Mouse (Mus musculus): ENCODE data around the gene Vps37b. TPM values are rescaled to one million over a fixed set of nuclear protein-coding genes. Genes with fewer than 3 reads are reported as not detected.
A peak's percentile ranks its signal among the peaks of the same experiment; 100 is the strongest.

The Vps37b gene
- polyA plus RNA-seq, 1 experiment from 2014 or later = 40.8 TPM

GRCm38 (mm10) chr5:124025587-124026441, 6.3 kb downstream of the Vps37b start:
- Histone ChIP-seq H3K4me3 (ENCODE audit: low read length) (no peak overlapping the region), H3K36me3 (ENCODE audit: insufficient read depth, low read length) (peaks cover 5% of the 10 kb centered on the region; the same call in 1 of the 2 replicates), H3K4me1 (ENCODE audit: insufficient read depth, low read length) (peaks cover 58% of the 10 kb centered on the region), H3K27ac (ENCODE audit: low read length) (peak overlapping the region; percentile 67), H3K9me3 (ENCODE audit: low read length) (no peaks in the 10 kb centered on the region), H3K9ac (replicated peaks; ENCODE audit: low read length) (peak overlapping the region; percentile 17; the same call in 1 of the 2 replicates), H3K4me2 (replicated peaks; ENCODE audit: low read depth, low read length) (no peak overlapping the region), H3K27me3 (ENCODE audit: insufficient read depth, low read length) (no peaks in the 10 kb centered on the region)
- 70% methylated on average over 15 of the region's 15 CpGs for WGBS
- peak; percentile 41; the same call in 1 of the 2 replicates for ATAC-seq (ENCODE audit: low FRiP score, low TSS enrichment)

- no peaks in the 10 kb centered on the region for H3K27me3 ChIP-seq (ENCODE audit: insufficient read depth, low read length)
- peak overlapping the region; percentile 31 for H3K27ac ChIP-seq (ENCODE audit: low read length)
- H3K4me2 ChIP-seq (replicated peaks; ENCODE audit: low read depth, low read length) = no peak overlapping the region
- 43% methylated on average over 9 of the region's 9 CpGs for WGBS
- peak; percentile 47; the same call in 1 of the 2 replicates for ATAC-seq (ENCODE audit: low FRiP score, low TSS enrichment)
- H3K36me3 ChIP-seq (ENCODE audit: insufficient read depth, low read length) = peaks cover 5% of the 10 kb centered on the region; the same call in 1 of the 2 replicates
- no peak overlapping the region for H3K4me3 ChIP-seq (ENCODE audit: low read length)
- peaks cover 52% of the 10 kb centered on the region for H3K4me1 ChIP-seq (ENCODE audit: insufficient read depth, low read length)
- no peaks in the 10 kb centered on the region for H3K9me3 ChIP-seq (ENCODE audit: low read length)
- peak overlapping the region; percentile 17; the same call in 1 of the 2 replicates for H3K9ac ChIP-seq (replicated peaks; ENCODE audit: low read length)
Observed at GRCm38 (mm10) chr5:124025146-124025545, 6.9 kb downstream of the Vps37b start.

- no peaks in the 10 kb centered on the region for H3K27me3 ChIP-seq (ENCODE audit: insufficient read depth, low read length)
- peaks cover 52% of the 10 kb centered on the region for H3K4me1 ChIP-seq (ENCODE audit: insufficient read depth, low read length)
- 70% methylated on average over 6 of the region's 6 CpGs for WGBS
- peaks cover 5% of the 10 kb centered on the region; the same call in 1 of the 2 replicates for H3K36me3 ChIP-seq (ENCODE audit: insufficient read depth, low read length)
- H3K9me3 ChIP-seq (ENCODE audit: low read length) = no peaks in the 10 kb centered on the region
- no peak overlapping the region for H3K4me2 ChIP-seq (replicated peaks; ENCODE audit: low read depth, low read length)
- no peak for ATAC-seq (ENCODE audit: low FRiP score, low TSS enrichment)
- peak overlapping the region; percentile 31; the same call in 1 of the 2 replicates for H3K27ac ChIP-seq (ENCODE audit: low read length)
- 0 out of 2 replicates have a peak overlapping the region, but pooled peaks have one; percentile 8 for H3K9ac ChIP-seq (replicated peaks; ENCODE audit: low read length)
- H3K4me3 ChIP-seq (ENCODE audit: low read length) = no peak overlapping the region
Observed at GRCm38 (mm10) chr5:124024677-124025076, 7.4 kb downstream of the Vps37b start.

GRCm38 (mm10) chr5:124022365-124022764, 9.7 kb downstream of the Vps37b start:
- no peak overlapping the region for H3K27ac ChIP-seq (ENCODE audit: low read length)
- WGBS = 79% methylated on average over 7 of the region's 7 CpGs

GRCm38 (mm10) chr5:124021701-124022100, 10.4 kb downstream of the Vps37b start:
- no peak overlapping the region for H3K4me3 ChIP-seq (ENCODE audit: low read length)
- no peaks in the 10 kb centered on the region for H3K9me3 ChIP-seq (ENCODE audit: low read length)
- peaks cover 5% of the 10 kb centered on the region; the same call in 1 of the 2 replicates for H3K36me3 ChIP-seq (ENCODE audit: insufficient read depth, low read length)
- no peak overlapping the region for H3K27ac ChIP-seq (ENCODE audit: low read length)
- H3K9ac ChIP-seq (replicated peaks; ENCODE audit: low read length) = no peak overlapping the region
- H3K4me2 ChIP-seq (replicated peaks; ENCODE audit: low read depth, low read length) = no peak overlapping the region
- no peaks in the 10 kb centered on the region for H3K27me3 ChIP-seq (ENCODE audit: insufficient read depth, low read length)
- ATAC-seq (ENCODE audit: low FRiP score, low TSS enrichment) = no peak
- WGBS = 91% methylated on average over 11 of the region's 11 CpGs
- peaks cover 56% of the 10 kb centered on the region for H3K4me1 ChIP-seq (ENCODE audit: insufficient read depth, low read length)

More at GRCm38 (mm10) chr5:124022365-124022764, 9.7 kb downstream of the Vps37b start:
- H3K9me3 ChIP-seq (ENCODE audit: low read length) = no peaks in the 10 kb centered on the region
- H3K4me2 ChIP-seq (replicated peaks; ENCODE audit: low read depth, low read length) = no peak overlapping the region
- no peak overlapping the region for H3K9ac ChIP-seq (replicated peaks; ENCODE audit: low read length)
- peaks cover 53% of the 10 kb centered on the region for H3K4me1 ChIP-seq (ENCODE audit: insufficient read depth, low read length)
- no peak overlapping the region for H3K4me3 ChIP-seq (ENCODE audit: low read length)
- no peak for ATAC-seq (ENCODE audit: low FRiP score, low TSS enrichment)
- H3K27me3 ChIP-seq (ENCODE audit: insufficient read depth, low read length) = no peaks in the 10 kb centered on the region
- peaks cover 5% of the 10 kb centered on the region; the same call in 1 of the 2 replicates for H3K36me3 ChIP-seq (ENCODE audit: insufficient read depth, low read length)

- 88% methylated on average over 11 of the region's 11 CpGs for WGBS
Observed at GRCm38 (mm10) chr5:124021148-124021547, 10.9 kb downstream of the Vps37b start.

GRCm38 (mm10) chr5:124019348-124020216, 12.5 kb downstream of the Vps37b start:
- WGBS = 66% methylated on average over 12 of the region's 12 CpGs
- no peaks in the 10 kb centered on the region for H3K9me3 ChIP-seq (ENCODE audit: low read length)
- H3K27ac ChIP-seq (ENCODE audit: low read length) = peak overlapping the region; percentile 39; the same call in 1 of the 2 replicates
- H3K36me3 ChIP-seq (ENCODE audit: insufficient read depth, low read length) = peaks cover 5% of the 10 kb centered on the region; the same call in 1 of the 2 replicates
- H3K4me2 ChIP-seq (replicated peaks; ENCODE audit: low read depth, low read length) = 0 out of 2 replicates have a peak overlapping the region, but pooled peaks have one; percentile 10
- peaks cover 56% of the 10 kb centered on the region for H3K4me1 ChIP-seq (ENCODE audit: insufficient read depth, low read length)
- ATAC-seq (ENCODE audit: low FRiP score, low TSS enrichment) = no peak; the same call in 1 of the 2 replicates
- no peak overlapping the region for H3K4me3 ChIP-seq (ENCODE audit: low read length)
- H3K9ac ChIP-seq (replicated peaks; ENCODE audit: low read length) = no peak overlapping the region; the same call in 1 of the 2 replicates
- H3K27me3 ChIP-seq (ENCODE audit: insufficient read depth, low read length) = no peaks in the 10 kb centered on the region

More at GRCm38 (mm10) chr5:124021148-124021547, 10.9 kb downstream of the Vps37b start:
- H3K9ac ChIP-seq (replicated peaks; ENCODE audit: low read length) = no peak overlapping the region
- H3K27me3 ChIP-seq (ENCODE audit: insufficient read depth, low read length) = no peaks in the 10 kb centered on the region
- no peak overlapping the region for H3K27ac ChIP-seq (ENCODE audit: low read length)
- peaks cover 5% of the 10 kb centered on the region; the same call in 1 of the 2 replicates for H3K36me3 ChIP-seq (ENCODE audit: insufficient read depth, low read length)
- H3K4me3 ChIP-seq (ENCODE audit: low read length) = no peak overlapping the region
- H3K4me2 ChIP-seq (replicated peaks; ENCODE audit: low read depth, low read length) = no peak overlapping the region
- H3K4me1 ChIP-seq (ENCODE audit: insufficient read depth, low read length) = peaks cover 56% of the 10 kb centered on the region
- H3K9me3 ChIP-seq (ENCODE audit: low read length) = no peaks in the 10 kb centered on the region
- no peak for ATAC-seq (ENCODE audit: low FRiP score, low TSS enrichment)

GRCm38 (mm10) chr5:124018651-124019050, 13.4 kb downstream of the Vps37b start:
- H3K4me1 ChIP-seq (ENCODE audit: insufficient read depth, low read length) = peaks cover 65% of the 10 kb centered on the region
- no peak overlapping the region; the same call in 1 of the 2 replicates for H3K27ac ChIP-seq (ENCODE audit: low read length)
- WGBS = 79% methylated on average over 9 of the region's 9 CpGs

GRCm38 (mm10) chr5:124017941-124018340, 14.1 kb downstream of the Vps37b start:
- WGBS = 65% methylated on average over 9 of the region's 9 CpGs

More at GRCm38 (mm10) chr5:124018651-124019050, 13.4 kb downstream of the Vps37b start:
- Histone ChIP-seq H3K36me3 (ENCODE audit: insufficient read depth, low read length) (peaks cover 5% of the 10 kb centered on the region; the same call in 1 of the 2 replicates), H3K4me2 (replicated peaks; ENCODE audit: low read depth, low read length) (no peak overlapping the region), H3K9ac (replicated peaks; ENCODE audit: low read length) (no peak overlapping the region), H3K9me3 (ENCODE audit: low read length) (no peaks in the 10 kb centered on the region), H3K4me3 (ENCODE audit: low read length) (no peak overlapping the region), H3K27me3 (ENCODE audit: insufficient read depth, low read length) (no peaks in the 10 kb centered on the region)
- ATAC-seq (ENCODE audit: low FRiP score, low TSS enrichment) = no peak

More at GRCm38 (mm10) chr5:124017941-124018340, 14.1 kb downstream of the Vps37b start:
- no peak for ATAC-seq (ENCODE audit: low FRiP score, low TSS enrichment)
- Histone ChIP-seq H3K27ac (ENCODE audit: low read length) (no peak overlapping the region; the same call in 1 of the 2 replicates), H3K36me3 (ENCODE audit: insufficient read depth, low read length) (peaks cover 5% of the 10 kb centered on the region; the same call in 1 of the 2 replicates), H3K4me1 (ENCODE audit: insufficient read depth, low read length) (peaks cover 71% of the 10 kb centered on the region), H3K4me2 (replicated peaks; ENCODE audit: low read depth, low read length) (no peak overlapping the region), H3K9me3 (ENCODE audit: low read length) (no peaks in the 10 kb centered on the region), H3K9ac (replicated peaks; ENCODE audit: low read length) (peak overlapping the region; percentile 38; the same call in 1 of the 2 replicates), H3K4me3 (ENCODE audit: low read length) (no peak overlapping the region), H3K27me3 (ENCODE audit: insufficient read depth, low read length) (no peaks in the 10 kb centered on the region)
